Mouse (Mus musculus) testis, postnatal 10 days (tissue): ENCODE data around the gene Adgrl1.

Experiments
- DNase-seq: peaks from one replicate; pipeline ENCODE4 v3.0.0; 2021; ENCODE audit warnings: low spot score

Gene Adgrl1

GRCm38 (mm10) chr8:83901566-83902485, 1.9 kb downstream of the Adgrl1 start:
- DNase-seq: peak; percentile 58

GRCm38 (mm10) chr8:83902961-83903666, 3.2 kb downstream of the Adgrl1 start:
- peak; percentile 73 for DNase-seq

- DNase-seq: no peak
Observed at GRCm38 (mm10) chr8:83908583-83908982, 8.7 kb downstream of the Adgrl1 start.

GRCm38 (mm10) chr8:83909311-83909710, 9.4 kb downstream of the Adgrl1 start:
- no peak for DNase-seq

- DNase-seq: no peak
Observed at GRCm38 (mm10) chr8:83911809-83912731, 12.2 kb downstream of the Adgrl1 start.

- DNase-seq: no peak
Observed at GRCm38 (mm10) chr8:83914232-83914631, 14.3 kb downstream of the Adgrl1 start.

- no peak for DNase-seq
Observed at GRCm38 (mm10) chr8:83914860-83915259, 15.0 kb downstream of the Adgrl1 start.

GRCm38 (mm10) chr8:83916015-83916414, 16.1 kb downstream of the Adgrl1 start:
- no peak for DNase-seq

GRCm38 (mm10) chr8:83917566-83917965, 17.7 kb downstream of the Adgrl1 start:
- DNase-seq: peak; percentile 80

- peak; percentile 94 for DNase-seq
Observed at GRCm38 (mm10) chr8:83921558-83921957, 21.7 kb downstream of the Adgrl1 start.

- DNase-seq: no peak
Observed at GRCm38 (mm10) chr8:83922727-83923126, 22.8 kb downstream of the Adgrl1 start.

- no peak for DNase-seq
Observed at GRCm38 (mm10) chr8:83924585-83924984, 24.7 kb downstream of the Adgrl1 start.

- DNase-seq: peak; percentile 77
Observed at GRCm38 (mm10) chr8:83926266-83926665, 26.4 kb downstream of the Adgrl1 start.

GRCm38 (mm10) chr8:83934222-83934621, 34.3 kb downstream of the Adgrl1 start:
- DNase-seq: no peak

GRCm38 (mm10) chr8:83934994-83935393, 35.1 kb downstream of the Adgrl1 start:
- no peak for DNase-seq

- DNase-seq: no peak
Observed at GRCm38 (mm10) chr8:83935435-83935834, 35.5 kb downstream of the Adgrl1 start.

- no peak for DNase-seq
Observed at GRCm38 (mm10) chr8:83937645-83938044, 37.7 kb downstream of the Adgrl1 start.

GRCm38 (mm10) chr8:83938330-83938729, 38.4 kb downstream of the Adgrl1 start:
- peak; percentile 48 for DNase-seq

- peak; percentile 49 for DNase-seq
Observed at GRCm38 (mm10) chr8:83941066-83941677, 41.3 kb downstream of the Adgrl1 start.

- no peak for DNase-seq
Observed at GRCm38 (mm10) chr8:83942446-83942845, 42.5 kb downstream of the Adgrl1 start.

GRCm38 (mm10) chr8:83945540-83945939, 45.6 kb downstream of the Adgrl1 start:
- no peak for DNase-seq

GRCm38 (mm10) chr8:83954749-83955105, 54.8 kb downstream of the Adgrl1 start:
- DNase-seq: no peak
